Mouse (Mus musculus): ENCODE measurements around the gene Pdss2. TPM values are rescaled to one million over a fixed set of nuclear protein-coding genes. Genes with fewer than 3 reads are reported as not detected.

Gene Pdss2
- total and polyA plus RNA-seq, 3 experiments, result 2.8 to 10.8 (median 5.9) TPM

- ATAC-seq (ENCODE audit: extremely low read depth, insufficient number of reproducible peaks, low FRiP score, poor library complexity, severe bottlenecking), result no peak
- H3K27me3 ChIP-seq (ENCODE audit: insufficient read depth, low read length), result no peaks in the 10 kb centered on the region
- DNase-seq (ENCODE audit: low spot score), result no peak
- H3K4me3 ChIP-seq (ENCODE audit: low read depth, low read length), result no peak overlapping the region
- no peaks in the 10 kb centered on the region for H3K36me3 ChIP-seq (replicated peaks)
- no peaks in the 10 kb centered on the region for H3K9me3 ChIP-seq (replicated peaks)
- no peak for TF ChIP-seq POLR2AphosphoS5 (IDR thresholded peaks at IDR 0.05; ENCODE audit: insufficient replicate concordance, low read depth, low read length)
- TF ChIP-seq TAL1 (conservative IDR thresholded peaks at IDR 0.05; ENCODE audit: low read depth, low read length), result no peak
- no peak for TF ChIP-seq GATA1 (IDR thresholded peaks at IDR 0.05; ENCODE audit: borderline replicate concordance, low read length)
- H3K4me1 ChIP-seq (ENCODE audit: insufficient read depth, low read depth, low read length), result peaks cover 7% of the 10 kb centered on the region; the same call in 1 of the 2 replicates
These were observed 247.0 kb downstream of the Pdss2 start for GRCm38 (mm10) chr10:43468293-43468692.

GRCm38 (mm10) chr10:43475376-43475775 is 254.1 kb downstream of the Pdss2 start:
- DNase-seq (ENCODE audit: low spot score) (no peak), ATAC-seq (ENCODE audit: extremely low read depth, insufficient number of reproducible peaks, low FRiP score, poor library complexity, severe bottlenecking) (no peak)
- Histone ChIP-seq H3K4me1 (ENCODE audit: insufficient read depth, low read depth, low read length) (peaks cover 13% of the 10 kb centered on the region), H3K36me3 (replicated peaks) (no peaks in the 10 kb centered on the region), H3K9me3 (replicated peaks) (no peaks in the 10 kb centered on the region), H3K27me3 (ENCODE audit: insufficient read depth, low read length) (no peaks in the 10 kb centered on the region), H3K4me3 (ENCODE audit: low read depth, low read length) (no peak overlapping the region)
- TF ChIP-seq POLR2AphosphoS5 (IDR thresholded peaks at IDR 0.05; ENCODE audit: insufficient replicate concordance, low read depth, low read length), result no peak
- TF ChIP-seq CTCF (IDR thresholded peaks at IDR 0.05; ENCODE audit: low read depth, low read length), result 0 out of 2 replicates have a peak, but pooled peaks have one; percentile 19

GRCm38 (mm10) chr10:43477459-43477858 is 256.2 kb downstream of the Pdss2 start:
- H3K4me1 ChIP-seq (ENCODE audit: insufficient read depth, low read depth, low read length), result peaks cover 28% of the 10 kb centered on the region
- TF ChIP-seq TAL1 (conservative IDR thresholded peaks at IDR 0.05; ENCODE audit: low read depth, low read length), result no peak
- no peak for TF ChIP-seq POLR2AphosphoS5 (IDR thresholded peaks at IDR 0.05; ENCODE audit: insufficient replicate concordance, low read depth, low read length)
- TF ChIP-seq GATA1 (IDR thresholded peaks at IDR 0.05; ENCODE audit: borderline replicate concordance, low read length), result no peak
- TF ChIP-seq CTCF (IDR thresholded peaks at IDR 0.05; ENCODE audit: low read depth, low read length), result no peak
- TF ChIP-seq GATA2 (IDR thresholded peaks at IDR 0.05; ENCODE audit: borderline replicate concordance, low read depth, low read length), result no peak
- DNase-seq (ENCODE audit: low spot score) (no peak), ATAC-seq (ENCODE audit: extremely low read depth, insufficient number of reproducible peaks, low FRiP score, poor library complexity, severe bottlenecking) (no peak)
- H3K27me3 ChIP-seq (ENCODE audit: insufficient read depth, low read length), result no peaks in the 10 kb centered on the region
- H3K9me3 ChIP-seq (replicated peaks), result no peaks in the 10 kb centered on the region
- peak overlapping the region; percentile 78; the same call in 1 of the 2 replicates for H3K4me3 ChIP-seq (ENCODE audit: low read depth, low read length)
- H3K36me3 ChIP-seq (replicated peaks), result peaks cover 3% of the 10 kb centered on the region

GRCm38 (mm10) chr10:43477865-43478681 is 256.8 kb downstream of the Pdss2 start:
- Histone ChIP-seq H3K4me1 (ENCODE audit: insufficient read depth, low read depth, low read length) (peaks cover 28% of the 10 kb centered on the region), H3K27me3 (ENCODE audit: insufficient read depth, low read length) (no peaks in the 10 kb centered on the region), H3K36me3 (replicated peaks) (peaks cover 3% of the 10 kb centered on the region), H3K9me3 (replicated peaks) (no peaks in the 10 kb centered on the region), H3K4me3 (ENCODE audit: low read depth, low read length) (peak overlapping the region; percentile 78)
- no peak for ATAC-seq (ENCODE audit: extremely low read depth, insufficient number of reproducible peaks, low FRiP score, poor library complexity, severe bottlenecking)
- DNase-seq (ENCODE audit: low spot score), result peak; percentile 34
- TF ChIP-seq CTCF (IDR thresholded peaks at IDR 0.05; ENCODE audit: low read depth, low read length), result no peak
- no peak for TF ChIP-seq GATA1 (IDR thresholded peaks at IDR 0.05; ENCODE audit: borderline replicate concordance, low read length)
- no peak for TF ChIP-seq POLR2AphosphoS5 (IDR thresholded peaks at IDR 0.05; ENCODE audit: insufficient replicate concordance, low read depth, low read length)
- no peak for TF ChIP-seq TAL1 (conservative IDR thresholded peaks at IDR 0.05; ENCODE audit: low read depth, low read length)
- no peak for TF ChIP-seq GATA2 (IDR thresholded peaks at IDR 0.05; ENCODE audit: borderline replicate concordance, low read depth, low read length)

GRCm38 (mm10) chr10:43478751-43479435 is 257.6 kb downstream of the Pdss2 start, which contains the start of gene Bend3:
Gene Bend3, plus strand, starts transcription at chr10:43478831.
- Histone ChIP-seq H3K36me3 (replicated peaks) (peaks cover 6% of the 10 kb centered on the region), H3K4me3 (ENCODE audit: low read depth, low read length) (peak within 1 kb of the TSS; percentile 78), H3K27me3 (ENCODE audit: insufficient read depth, low read length) (no peaks in the 10 kb centered on the region), H3K9me3 (replicated peaks) (no peaks in the 10 kb centered on the region), H3K4me1 (ENCODE audit: insufficient read depth, low read depth, low read length) (peaks cover 31% of the 10 kb centered on the region)
- no peak for TF ChIP-seq POLR2AphosphoS5 (IDR thresholded peaks at IDR 0.05; ENCODE audit: insufficient replicate concordance, low read depth, low read length)
- no peak for TF ChIP-seq GATA2 (IDR thresholded peaks at IDR 0.05; ENCODE audit: borderline replicate concordance, low read depth, low read length)
- TF ChIP-seq CTCF (IDR thresholded peaks at IDR 0.05; ENCODE audit: low read depth, low read length), result no peak
- TF ChIP-seq GATA1 (IDR thresholded peaks at IDR 0.05; ENCODE audit: borderline replicate concordance, low read length), result no peak
- TF ChIP-seq TAL1 (conservative IDR thresholded peaks at IDR 0.05; ENCODE audit: low read depth, low read length), result no peak
- DNase-seq (ENCODE audit: low spot score), result peak; percentile 28
- ATAC-seq (ENCODE audit: extremely low read depth, insufficient number of reproducible peaks, low FRiP score, poor library complexity, severe bottlenecking), result no peak

- DNase-seq (ENCODE audit: low spot score), result peak; percentile 69
These were observed 258.3 kb downstream of the Pdss2 start for GRCm38 (mm10) chr10:43479436-43480157.

More at GRCm38 (mm10) chr10:43479436-43480157, 258.3 kb downstream of the Pdss2 start:
- ATAC-seq (ENCODE audit: extremely low read depth, insufficient number of reproducible peaks, low FRiP score, poor library complexity, severe bottlenecking), result peak; percentile 34; the same call in 1 of the 2 replicates
- TF ChIP-seq TAL1 (conservative IDR thresholded peaks at IDR 0.05; ENCODE audit: low read depth, low read length), result no peak
- no peak for TF ChIP-seq CTCF (IDR thresholded peaks at IDR 0.05; ENCODE audit: low read depth, low read length)
- no peak for TF ChIP-seq GATA1 (IDR thresholded peaks at IDR 0.05; ENCODE audit: borderline replicate concordance, low read length)
- no peak for TF ChIP-seq GATA2 (IDR thresholded peaks at IDR 0.05; ENCODE audit: borderline replicate concordance, low read depth, low read length)
- no peak for TF ChIP-seq POLR2AphosphoS5 (IDR thresholded peaks at IDR 0.05; ENCODE audit: insufficient replicate concordance, low read depth, low read length)
- peaks cover 11% of the 10 kb centered on the region for H3K36me3 ChIP-seq (replicated peaks)
- H3K4me3 ChIP-seq (ENCODE audit: low read depth, low read length), result peak overlapping the region; percentile 78
- no peaks in the 10 kb centered on the region for H3K9me3 ChIP-seq (replicated peaks)
- H3K27me3 ChIP-seq (ENCODE audit: insufficient read depth, low read length), result no peaks in the 10 kb centered on the region
- H3K4me1 ChIP-seq (ENCODE audit: insufficient read depth, low read depth, low read length), result peaks cover 31% of the 10 kb centered on the region
